Mouse (Mus musculus): ENCODE measurements at regions not wholly inside any gene's neighbourhood (a gene's known extent, or its start where the extent isn't known, plus 50 kb on each side); places are given as distances from the start of the nearest gene placed in this dataset.

DNA sequence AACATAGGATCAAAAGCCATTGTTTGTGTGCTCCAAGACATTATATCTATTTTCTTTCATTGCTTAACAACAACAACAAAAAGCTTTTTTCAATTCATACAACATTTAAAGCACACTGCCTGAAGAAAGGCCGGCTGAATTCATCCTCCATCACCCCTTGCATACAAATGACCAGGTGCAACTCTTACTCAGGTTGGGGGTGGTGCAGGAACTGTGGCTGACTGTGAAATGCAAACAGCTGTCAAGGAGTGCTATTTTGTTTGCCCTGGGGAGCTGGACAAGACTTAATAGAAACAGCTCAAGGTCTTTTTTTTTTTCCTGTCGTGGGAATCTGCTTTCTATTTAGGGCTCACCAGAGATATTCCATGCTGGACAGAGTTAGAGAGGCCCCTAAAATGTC, 406.6 kb upstream of the Cldn34d start:
- Histone ChIP-seq H3K27ac (no peak overlapping the region), H3K4me3 (no peak overlapping the region)
- intact Hi-C loops (cut with DNase I): no loop called here
- no peak for TF ChIP-seq CTCF (IDR thresholded peaks at IDR 0.05)
- DNase-seq: no peak

DNA sequence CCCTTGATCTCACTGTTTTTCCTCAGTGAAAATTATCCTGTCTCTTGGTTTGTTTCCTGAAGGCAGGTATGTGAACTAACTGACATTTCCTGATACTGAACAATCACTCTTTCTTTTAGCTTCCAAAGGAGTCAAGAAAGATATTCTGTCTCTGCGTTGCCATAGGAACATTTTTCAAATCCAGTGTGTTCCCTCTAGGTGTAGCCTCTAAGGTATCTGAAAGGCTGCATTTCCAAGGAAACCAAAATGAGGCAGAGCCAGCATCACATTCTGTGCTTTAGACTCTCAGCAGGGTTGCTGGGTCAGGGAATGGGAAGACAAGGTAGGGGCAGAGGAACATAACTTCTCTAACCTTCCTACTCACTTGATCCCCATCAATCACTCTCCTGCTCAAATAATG, 411.2 kb upstream of the Cldn34d start:
- Histone ChIP-seq H3K27ac (no peak overlapping the region), H3K4me3 (no peak overlapping the region)
- no peak for TF ChIP-seq CTCF (IDR thresholded peaks at IDR 0.05)
- intact Hi-C loops (cut with DNase I): no loop called here
- DNase-seq: no peak

DNA sequence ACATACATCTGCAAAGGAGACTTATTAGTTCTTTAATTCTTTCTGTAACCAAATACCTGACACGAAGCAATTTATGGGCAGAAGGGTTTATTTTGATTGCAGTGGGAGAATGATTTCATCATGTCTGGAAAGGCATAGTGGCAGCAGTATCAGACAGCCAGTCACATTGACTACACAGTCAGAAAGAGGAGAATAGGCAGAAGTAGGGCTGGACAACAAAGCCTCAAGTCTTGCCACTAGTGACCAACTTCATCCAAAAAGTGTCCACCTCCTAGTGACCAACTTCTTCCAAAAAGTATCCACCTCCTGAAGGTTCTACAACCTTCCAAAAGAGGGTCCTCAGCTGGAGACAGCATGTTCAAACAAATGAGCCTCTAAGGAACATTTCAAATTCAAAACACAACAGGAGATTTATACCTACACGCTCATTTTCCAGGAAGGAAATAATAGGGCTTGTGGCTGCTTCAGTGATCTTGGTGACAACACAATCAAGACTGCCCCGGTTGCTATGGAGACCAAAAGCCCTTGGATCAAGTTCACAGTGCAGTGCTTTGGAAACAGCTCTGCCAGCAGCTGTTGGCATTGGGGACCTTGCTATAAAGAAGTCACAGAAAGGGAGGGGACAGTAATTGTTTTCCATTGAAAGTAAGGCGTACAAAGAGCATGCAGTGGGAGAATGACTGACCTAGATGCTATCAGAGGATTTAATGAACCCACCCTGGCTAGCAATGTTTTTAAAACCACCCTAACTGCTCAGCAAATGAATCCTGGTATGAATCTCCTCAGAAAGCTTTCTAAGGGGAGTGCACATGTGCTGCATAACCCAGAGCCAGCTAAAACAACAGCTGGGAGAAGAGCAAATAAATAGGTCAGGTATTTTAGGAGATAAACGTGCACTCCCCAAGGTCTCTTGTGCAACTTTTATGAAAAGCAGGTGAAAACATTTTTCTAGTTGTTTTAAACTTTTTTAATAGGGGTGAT, 448.0 kb upstream of the Cldn34d start:
- DNase-seq: peak; percentile 45
- intact Hi-C loops (cut with DNase I): no loop called here
- no peak for TF ChIP-seq CTCF (IDR thresholded peaks at IDR 0.05)
- Histone ChIP-seq H3K4me3 (no peak overlapping the region), H3K27ac (peak overlapping the region; percentile 21; the same call in 1 of the 2 replicates)

DNA sequence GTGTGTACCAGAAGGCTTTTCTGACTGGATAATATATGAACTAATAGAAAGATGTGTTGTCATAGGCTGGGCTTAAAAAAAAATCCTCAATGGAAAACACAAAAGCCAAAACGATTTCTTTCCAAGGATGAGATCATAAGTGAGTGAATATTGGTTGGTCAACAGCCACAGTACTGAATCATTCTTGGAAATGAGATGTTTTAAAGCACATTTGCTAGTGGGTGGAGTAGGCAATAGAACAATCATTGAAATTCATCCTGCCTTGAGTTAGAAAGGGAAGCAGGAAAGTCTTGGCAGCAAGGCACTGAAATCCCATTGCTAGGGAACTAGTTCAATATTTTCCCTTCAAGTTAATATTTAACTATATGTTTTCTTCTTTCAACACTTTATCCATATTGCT, 449.3 kb upstream of the Cldn34d start:
- intact Hi-C loops (cut with DNase I): no loop called here
- no peak overlapping the region for H3K4me3 ChIP-seq
- no peak overlapping the region for H3K27ac ChIP-seq
- DNase-seq: no peak
- no peak for TF ChIP-seq CTCF (IDR thresholded peaks at IDR 0.05)

DNA sequence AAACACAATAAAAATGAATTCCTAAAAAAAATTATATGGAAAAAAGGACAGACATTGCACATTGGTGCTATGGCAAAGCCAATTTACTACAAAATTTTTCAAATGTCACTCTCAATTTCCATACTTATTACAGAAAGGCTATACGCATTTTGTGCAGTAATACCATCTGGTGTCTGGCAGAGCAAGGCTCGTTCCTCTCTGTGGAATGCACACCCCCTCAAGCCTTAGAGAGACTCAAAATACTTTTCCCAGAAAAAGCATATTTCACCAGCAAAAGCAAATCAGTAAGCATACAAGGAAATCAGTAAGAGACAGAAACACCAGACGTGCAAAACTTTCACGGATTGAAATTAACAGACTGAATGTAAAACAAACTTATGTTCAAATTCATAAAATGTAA, 431.0 kb upstream of the Tbl1x start:
- no peak for DNase-seq
- Histone ChIP-seq H3K27ac (no peak overlapping the region), H3K4me3 (no peak overlapping the region)
- intact Hi-C loops (cut with DNase I): no loop called here
- no peak for TF ChIP-seq CTCF (IDR thresholded peaks at IDR 0.05)

DNA sequence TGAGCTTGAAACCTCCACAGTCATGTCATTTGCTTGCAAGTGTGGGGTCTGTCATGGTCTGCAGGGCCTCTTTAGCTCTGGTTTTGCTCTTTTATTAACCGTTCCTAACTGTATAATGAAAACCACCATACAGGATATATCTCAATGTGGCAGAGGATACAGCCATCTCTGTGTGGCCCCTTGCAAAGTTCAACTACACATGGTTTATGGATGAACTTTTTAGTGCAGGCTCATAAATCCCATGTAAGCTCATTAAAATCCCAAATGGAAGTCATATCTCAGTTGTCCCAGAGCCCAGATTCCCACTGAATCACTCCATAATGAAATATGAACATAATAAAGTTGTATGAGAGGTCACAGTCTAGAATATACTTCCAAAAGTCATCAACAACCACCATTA, 428.1 kb upstream of the Tbl1x start:
- Histone ChIP-seq H3K4me3 (no peak overlapping the region), H3K27ac (no peak overlapping the region)
- intact Hi-C loops (cut with DNase I): no loop called here
- no peak for TF ChIP-seq CTCF (IDR thresholded peaks at IDR 0.05)
- no peak for DNase-seq

DNA sequence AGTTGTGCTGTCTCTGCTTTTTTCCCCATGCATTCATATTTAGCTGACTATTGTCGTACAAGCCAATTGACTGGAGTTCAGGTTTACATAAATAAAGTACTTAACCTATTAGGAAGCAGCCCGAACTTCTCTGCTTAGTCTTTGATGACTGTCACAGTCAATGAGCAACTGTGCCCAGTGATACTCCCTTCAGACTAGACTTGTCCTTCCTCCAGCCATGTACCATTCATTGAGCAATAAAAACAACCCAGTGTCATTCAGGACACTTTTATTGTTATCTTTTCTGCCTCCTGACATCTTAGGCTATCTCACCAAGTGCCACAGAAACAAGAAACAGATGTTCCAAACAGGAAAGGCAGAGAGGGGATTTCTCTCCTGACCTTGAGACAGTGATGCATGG, 389.1 kb upstream of the Tbl1x start:
- no peak for DNase-seq
- Histone ChIP-seq H3K4me3 (no peak overlapping the region), H3K27ac (no peak overlapping the region)
- intact Hi-C loops (cut with DNase I): no loop called here
- TF ChIP-seq CTCF (IDR thresholded peaks at IDR 0.05): no peak
